Mouse (Mus musculus) spleen, embryonic (tissue): ENCODE measurements around the gene Plekhg3.

Experiments
- CTCF ChIA-PET: fragments of 350-600 bp; sonication (Branson Sonifier 250); formaldehyde crosslinking; loops from one replicate; lab custom pipeline; 2022; lab: Charles Lee

Plekhg3 gene

DNA sequence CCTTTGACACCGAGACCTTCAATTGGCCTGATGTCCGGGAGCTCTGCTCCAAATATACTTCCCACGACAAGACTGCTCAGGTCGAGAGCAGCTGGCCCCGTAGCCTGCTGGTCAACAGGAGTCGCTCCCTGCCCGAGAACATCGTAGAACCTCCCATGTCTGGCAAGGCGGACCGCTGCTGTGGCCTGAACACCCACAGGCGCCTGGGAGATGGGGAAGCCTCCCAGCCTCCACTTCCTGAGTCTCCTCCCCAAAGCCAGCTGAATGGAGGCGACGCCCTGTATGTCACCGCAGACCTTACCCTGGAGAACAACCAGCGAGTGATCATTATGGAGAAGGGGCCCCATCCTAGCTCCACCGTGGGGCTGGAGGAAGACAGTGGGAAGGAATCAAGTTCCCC is 47.2 kb downstream of the Plekhg3 start:
- CTCF ChIA-PET: no interaction called here

DNA sequence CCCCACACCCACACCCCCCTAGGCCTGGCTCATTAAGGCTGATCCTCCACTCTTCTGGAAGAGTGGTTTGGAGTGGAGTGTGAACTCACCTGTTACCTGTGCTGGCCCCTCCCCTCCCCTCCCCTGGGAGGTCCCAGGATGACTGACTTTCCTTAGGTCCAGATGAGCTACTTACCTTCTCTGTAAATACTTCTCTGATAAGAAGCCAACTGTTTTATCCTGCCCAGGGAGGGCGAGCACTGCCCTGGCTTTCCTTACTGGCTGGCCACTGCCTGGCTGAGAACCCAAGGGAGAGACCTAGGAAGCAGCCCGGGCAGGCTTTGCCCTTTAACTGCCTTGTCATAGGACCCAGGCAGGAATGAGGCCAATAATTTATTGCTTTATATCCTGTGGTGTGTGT is 47.8 kb downstream of the Plekhg3 start:
- CTCF ChIA-PET: no interaction called here

DNA sequence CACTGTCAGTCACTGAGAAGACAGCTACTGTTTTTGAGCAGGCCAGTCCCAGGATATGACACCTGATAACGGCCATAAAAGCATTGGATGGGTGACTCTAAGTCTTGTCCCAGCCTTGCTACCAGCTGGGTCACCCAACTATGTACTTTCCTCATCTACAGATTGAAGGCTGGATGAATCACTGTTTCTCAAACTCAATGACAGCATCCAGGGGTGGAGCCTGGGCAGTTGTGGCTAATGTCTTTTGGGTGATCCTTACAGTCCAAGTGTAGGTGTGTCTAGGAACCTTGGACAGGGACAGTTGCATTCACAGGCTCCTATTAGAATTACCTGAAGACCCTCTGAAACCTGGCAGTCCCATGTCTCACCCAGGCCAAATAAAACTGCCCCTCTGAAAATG is 49.1 kb downstream of the Plekhg3 start:
- CTCF ChIA-PET: interaction anchor here (0.5 kb wide), 1 partner anchor 229 kb away, joined by 19 read pairs; no protein-coding TSS in a partner anchor

DNA sequence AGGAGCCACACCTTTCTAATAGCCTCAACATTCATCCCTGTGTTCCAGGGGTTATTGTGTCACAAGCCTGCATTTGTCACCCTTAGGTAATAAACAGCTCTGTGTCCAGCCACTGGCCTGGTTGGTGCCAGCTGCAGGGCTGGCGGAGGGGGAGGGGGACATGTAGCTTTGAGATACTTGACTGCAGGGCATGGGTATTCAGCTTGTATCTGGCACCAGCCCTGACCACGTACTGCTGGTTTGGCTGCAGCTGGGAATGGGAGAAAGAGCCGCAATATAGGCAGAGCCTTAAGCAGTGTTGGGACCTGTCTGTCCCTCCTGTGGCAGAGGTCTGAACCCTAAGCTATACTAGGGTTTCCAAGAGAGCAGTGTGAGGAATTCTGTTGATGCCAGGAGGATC is 51.4 kb downstream of the Plekhg3 start:
- CTCF ChIA-PET: no interaction called here

DNA sequence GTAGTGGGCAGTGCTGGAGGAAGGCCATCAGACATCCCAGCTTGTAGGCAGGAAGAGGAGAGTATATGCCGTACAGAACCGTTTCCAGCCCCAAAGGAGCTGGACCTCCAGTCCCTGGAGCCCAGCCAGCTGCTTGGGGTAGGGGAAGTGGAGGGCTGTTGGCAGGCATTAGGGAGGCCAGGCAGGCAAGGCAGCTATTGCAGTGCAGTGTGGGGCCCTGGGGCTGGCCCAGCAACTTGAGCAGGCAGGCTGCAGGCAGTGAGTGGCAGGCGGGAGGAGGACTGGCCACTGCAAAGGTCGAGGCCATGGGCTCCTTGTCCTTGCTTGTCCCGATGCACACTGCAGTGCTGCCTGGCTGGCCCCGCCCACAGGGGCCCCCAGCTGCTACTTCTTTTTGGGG is 52.1 kb downstream of the Plekhg3 start:
- CTCF ChIA-PET: interaction anchor here (0.5 to 0.6 kb wide), 2 partner anchors 87 to 338 kb away, joined by 3 to 13 read pairs; no protein-coding TSS in a partner anchor

DNA sequence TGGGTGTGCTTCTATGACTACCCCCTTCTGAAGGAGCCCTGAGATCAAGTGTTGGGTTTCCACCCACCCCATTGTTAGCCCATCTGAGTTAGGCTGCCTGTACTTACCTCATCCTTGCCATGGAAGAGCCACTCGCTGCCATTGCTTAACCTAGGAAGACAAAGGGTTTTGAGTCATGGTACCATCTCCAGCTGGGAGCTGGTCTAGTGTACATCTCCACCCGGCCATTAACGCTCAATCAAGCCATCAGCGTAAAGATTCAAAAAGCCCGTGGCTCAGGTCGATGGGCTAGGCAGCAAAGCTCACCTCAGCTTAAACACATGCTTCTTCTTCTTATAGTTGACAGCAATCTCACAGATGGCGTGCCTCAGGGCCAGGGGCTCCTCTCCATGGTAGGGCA is 52.8 kb downstream of the Plekhg3 start:
- CTCF ChIA-PET: interaction anchor here (1.0 kb wide), 1 partner anchor 13 kb away, joined by 3 read pairs; no protein-coding TSS in a partner anchor

DNA sequence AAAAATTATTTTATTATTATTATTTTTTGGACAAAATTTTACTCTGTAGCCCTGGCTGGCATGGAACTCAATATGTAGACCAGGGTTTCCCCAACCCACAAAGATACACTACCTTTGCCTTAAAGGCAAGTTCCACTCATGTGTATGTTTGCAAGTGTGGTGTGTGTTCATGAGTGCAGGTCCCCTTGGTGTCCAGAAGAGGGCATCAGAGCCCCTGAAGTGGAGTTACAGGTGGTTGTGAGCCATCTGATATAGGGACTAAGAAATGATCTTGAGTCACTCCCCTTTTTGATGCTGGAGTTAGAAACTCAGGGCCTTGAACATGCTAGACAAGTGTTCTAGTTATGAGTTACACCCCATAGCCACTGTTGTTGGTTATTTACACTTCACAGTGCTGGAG is 54.3 kb downstream of the Plekhg3 start:
- CTCF ChIA-PET: no interaction called here

DNA sequence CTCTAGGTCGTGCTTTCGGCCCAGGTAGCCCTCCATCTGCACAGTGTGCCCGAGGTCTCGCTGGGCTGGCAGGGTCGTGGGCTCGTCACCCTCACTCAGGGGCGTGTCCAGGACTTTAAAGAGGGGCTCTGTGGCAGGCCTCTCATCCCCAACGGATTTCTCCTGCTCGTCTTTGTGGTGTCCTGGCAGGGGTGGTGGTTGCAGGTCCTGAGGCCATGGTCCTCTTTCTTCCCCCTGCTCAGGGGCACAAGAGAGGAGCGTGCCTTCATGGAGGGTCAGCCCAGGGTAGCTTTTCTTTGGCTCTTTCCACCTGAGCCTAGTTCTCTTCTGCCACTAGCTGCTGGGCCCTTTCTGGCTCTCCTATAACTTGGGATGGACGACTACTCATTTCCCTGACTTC is 56.7 kb downstream of the Plekhg3 start:
- CTCF ChIA-PET: no interaction called here

DNA sequence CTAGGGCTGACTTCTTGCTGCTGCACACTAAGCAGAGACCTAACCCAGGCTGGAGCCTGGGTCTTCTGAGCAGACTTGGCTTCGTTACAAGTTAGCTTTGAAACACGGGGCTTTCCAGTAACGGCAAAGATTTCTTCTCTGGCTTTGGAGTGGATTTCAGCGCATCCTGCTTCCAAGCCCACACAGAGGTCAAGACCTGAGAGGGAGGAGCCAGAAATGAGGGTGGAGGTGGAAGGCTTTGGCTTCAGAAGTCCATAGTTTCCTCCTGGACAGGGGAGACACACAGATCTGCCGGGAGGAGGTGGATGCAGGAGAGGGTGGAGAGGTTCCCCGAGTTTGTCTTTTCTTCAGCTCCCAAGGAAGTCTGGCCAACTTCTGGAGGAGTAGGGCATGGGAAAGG is 58.8 kb downstream of the Plekhg3 start:
- CTCF ChIA-PET: no interaction called here

DNA sequence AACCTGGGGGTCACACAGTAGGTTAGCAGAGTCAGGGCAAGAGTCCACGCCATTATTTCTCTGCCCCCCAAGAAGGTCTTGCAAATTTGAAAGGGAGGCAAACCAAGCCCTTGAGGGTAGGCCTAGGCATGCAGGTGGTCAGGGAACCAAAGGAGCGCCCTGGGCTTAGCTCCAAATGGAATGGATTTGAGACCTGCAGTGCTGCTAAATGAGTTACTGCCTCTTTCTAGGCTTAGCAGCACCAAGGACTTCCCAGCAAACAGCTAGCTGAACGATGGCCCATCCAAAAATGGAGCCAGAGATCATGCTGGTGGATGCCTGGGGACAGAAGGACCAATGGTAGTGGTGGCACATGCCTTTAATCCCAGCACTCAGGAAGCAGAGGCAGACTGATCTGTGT is 60.3 kb downstream of the Plekhg3 start:
- CTCF ChIA-PET: no interaction called here

DNA sequence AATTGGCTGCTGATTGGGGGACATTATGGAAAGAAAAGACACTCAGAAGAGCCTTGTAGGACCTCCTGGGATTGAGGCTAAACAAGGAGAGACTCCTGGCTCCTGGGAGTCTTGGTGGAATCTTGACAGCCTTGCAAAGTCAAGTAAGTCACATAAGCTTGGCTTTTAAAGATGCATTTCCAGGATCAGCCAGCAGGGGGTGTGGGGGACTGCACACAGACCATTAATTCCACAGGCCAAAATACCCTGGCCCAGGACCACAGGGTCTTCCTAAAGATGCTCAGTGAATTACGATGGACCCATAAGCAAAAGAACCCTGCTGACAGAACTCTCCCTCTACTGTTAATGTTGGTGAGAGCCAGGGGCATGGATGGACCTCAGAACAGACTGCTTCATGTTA is 61.5 kb downstream of the Plekhg3 start:
- CTCF ChIA-PET: no interaction called here

DNA sequence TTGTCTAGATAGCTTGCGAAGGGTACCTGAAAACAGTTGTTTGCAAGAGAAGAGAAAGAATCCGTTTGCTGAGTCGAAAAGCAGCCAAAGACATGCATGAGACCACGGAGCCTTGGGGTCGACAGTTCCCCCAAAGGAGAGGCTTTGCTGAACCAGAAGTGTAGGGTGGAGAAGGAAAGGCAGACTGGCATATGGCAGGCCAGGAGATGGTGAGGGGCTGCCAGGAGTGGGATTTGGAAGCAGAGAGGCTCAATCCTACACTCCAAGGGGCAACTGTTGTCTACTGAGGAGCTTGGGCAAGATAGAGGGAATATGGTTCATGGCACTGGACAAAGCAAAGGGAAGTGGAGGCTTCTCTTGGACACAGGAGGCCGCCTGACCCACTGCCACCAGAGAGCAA is 62.6 kb downstream of the Plekhg3 start:
- CTCF ChIA-PET: no interaction called here

DNA sequence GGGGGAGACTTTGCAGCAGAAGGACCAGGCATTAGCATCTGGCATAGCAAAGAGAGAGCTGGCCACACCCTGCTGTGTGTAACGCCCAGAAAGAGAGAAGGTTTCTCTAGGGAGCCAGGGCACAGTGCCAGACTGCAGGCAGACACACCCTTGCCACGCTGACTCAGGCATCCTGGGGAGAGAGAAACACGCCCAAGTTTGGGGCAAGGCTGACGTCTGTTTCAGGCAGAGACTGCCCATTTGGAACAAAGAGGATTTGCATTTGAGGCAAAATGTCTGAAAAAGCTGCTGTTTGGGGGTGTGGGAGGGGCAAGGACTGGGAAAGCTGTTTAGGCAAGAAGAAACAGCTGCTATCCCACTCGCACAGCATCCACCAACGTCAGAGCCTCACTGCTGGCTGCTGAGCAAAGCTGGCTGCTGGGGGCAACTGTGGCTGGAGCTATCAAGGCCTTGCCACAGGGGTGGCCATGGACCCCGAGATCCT is 63.2 kb downstream of the Plekhg3 start:
- CTCF ChIA-PET: interaction anchor here (0.5 kb wide), 1 partner anchor 239 kb away, joined by 3 read pairs; no protein-coding TSS in a partner anchor

DNA sequence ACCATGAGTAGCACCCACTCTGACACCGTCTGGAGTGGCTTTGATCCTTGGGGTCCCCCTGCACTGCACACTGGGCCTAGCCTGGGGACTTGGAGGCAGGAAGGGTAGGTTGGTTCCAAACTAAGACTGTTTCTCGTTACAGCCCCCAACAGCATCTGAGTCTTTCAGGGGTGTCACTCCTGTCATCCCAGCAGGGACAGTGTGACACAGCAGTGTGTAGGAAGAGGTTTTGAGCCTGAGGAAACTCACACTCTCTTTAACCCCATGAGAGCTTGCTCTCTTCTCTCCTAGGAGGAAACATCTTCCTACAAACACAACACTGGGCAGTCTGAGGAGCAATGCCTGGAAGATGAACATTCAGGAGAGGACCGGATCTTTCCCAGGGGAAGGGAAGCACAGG is 63.9 kb downstream of the Plekhg3 start:
- CTCF ChIA-PET: no interaction called here

DNA sequence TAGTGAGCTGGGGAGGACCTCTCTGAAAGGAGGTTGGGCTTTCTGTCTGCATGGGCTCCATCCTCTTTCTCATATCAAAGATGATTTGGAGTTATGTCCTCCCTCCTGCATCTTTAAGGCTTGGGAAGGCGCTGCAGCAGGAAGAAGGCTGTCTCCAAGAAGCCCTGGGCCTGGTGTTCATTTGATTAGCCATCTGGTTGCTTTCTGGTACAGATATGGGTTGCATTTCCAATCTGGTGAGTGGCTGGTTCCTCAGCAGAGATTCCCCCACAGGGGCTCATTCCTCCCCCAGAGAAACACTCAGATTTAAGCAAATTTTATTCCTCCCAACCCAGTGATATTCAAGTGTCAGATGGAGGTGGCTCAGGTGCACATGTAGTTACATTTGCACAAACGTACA is 65.1 kb downstream of the Plekhg3 start:
- CTCF ChIA-PET: interaction anchor here (0.6 to 0.9 kb wide), 5 partner anchors 12 to 487 kb away, joined by 3 to 4 read pairs (median 4); no protein-coding TSS in a partner anchor

DNA sequence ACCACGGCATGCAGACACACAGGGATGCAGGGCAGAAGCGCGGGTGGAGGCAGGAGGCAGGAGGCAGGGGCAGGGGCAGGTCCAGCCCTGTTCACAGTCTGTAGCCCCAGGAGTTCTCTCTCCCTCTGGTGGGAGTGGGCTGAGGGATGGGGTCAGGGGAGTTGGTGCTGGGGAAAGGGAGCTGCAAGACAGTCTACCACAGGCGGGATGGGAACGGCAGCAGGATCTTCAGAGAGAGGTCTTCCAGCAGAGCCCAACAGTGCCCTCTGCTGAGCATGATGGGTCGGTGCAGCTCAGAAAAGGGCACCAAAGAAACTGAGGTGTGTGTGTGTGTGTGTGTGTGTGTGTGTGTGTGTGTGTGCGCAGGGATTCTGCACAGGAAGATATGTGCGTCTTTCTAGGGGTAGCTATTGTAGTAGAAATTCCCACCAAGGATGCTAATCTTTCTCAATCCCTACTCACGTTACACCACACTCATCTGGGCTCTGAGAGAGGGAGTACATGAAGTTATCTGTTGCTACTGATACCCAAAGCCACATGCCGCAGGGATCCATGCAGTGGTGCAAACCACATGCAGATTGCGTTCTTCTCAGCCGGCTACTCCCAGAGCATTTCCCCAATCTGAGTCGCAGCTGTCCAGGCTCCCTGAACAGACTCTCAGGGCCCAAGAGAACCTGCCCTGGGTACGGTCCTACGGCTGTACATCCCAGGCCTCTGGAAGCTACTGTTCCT is 65.8 kb downstream of the Plekhg3 start:
- CTCF ChIA-PET: interaction anchor here (0.6 to 1.3 kb wide), 7 partner anchors 12 to 488 kb away, joined by 3 to 5 read pairs (median 4); no protein-coding TSS in a partner anchor

DNA sequence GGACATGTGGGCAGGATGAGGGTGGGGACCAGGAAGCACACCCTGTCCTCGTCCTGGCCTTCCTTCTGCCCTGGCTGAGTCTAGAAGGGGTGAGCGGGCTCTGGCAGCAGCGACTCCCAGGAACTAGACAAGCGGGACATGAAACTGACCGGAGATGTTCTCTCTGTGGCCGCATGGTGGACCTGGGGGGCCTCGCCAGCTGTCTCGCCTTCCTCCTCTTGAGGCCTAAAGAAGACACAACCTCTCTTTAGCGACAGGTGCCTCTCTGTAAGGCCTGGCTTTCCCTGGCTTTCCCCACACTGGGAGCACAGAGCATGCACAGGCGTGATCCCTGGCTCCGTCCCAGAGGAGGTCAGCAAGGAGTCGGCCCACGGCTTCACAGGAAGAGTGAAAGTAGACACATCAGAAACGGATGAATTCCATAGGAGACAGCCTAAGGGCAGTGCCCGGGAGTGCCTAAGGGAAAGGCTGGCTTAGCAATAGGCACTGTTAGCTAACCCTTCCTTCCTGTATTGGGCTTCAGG is 66.9 kb downstream of the Plekhg3 start:
- CTCF ChIA-PET: interaction anchor here (1.3 kb wide), 1 partner anchor 71 kb away, joined by 5 read pairs; no protein-coding TSS in a partner anchor

DNA sequence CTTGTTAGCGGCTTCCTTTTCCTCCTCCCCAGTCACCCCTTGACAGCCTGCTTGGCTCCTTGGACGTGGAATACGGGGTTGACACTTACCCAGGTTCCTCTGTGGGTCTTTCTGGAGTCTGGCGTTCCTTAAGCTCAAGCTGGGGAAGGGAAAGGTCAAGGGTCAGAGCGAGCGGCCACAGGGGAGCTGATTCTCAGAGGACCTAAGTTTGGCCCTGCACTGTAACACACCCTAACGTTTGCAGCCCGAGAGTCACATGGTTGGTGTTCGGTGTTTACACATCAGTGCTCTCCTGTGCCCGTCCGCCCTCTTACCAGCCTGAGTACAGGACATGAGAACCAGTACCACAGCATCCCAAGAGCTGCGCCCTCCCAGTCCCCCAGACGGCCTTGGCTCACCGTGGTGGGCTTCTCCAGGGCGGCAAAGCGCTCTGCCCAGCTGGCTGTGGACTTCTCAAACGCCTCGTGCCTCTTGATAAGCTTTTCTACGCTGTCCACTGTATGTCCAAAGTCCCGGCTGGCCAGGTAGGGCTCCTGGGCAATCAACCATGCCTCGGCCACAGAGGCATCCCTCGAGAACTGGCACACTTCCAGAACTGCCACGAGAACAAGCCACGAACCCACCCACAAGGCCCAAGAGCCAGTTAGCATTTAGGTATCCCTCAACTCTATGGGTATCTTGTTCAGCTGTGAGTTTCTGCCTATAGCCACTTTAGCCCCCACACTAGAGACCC is 67.7 kb downstream of the Plekhg3 start:
- CTCF ChIA-PET: no interaction called here

DNA sequence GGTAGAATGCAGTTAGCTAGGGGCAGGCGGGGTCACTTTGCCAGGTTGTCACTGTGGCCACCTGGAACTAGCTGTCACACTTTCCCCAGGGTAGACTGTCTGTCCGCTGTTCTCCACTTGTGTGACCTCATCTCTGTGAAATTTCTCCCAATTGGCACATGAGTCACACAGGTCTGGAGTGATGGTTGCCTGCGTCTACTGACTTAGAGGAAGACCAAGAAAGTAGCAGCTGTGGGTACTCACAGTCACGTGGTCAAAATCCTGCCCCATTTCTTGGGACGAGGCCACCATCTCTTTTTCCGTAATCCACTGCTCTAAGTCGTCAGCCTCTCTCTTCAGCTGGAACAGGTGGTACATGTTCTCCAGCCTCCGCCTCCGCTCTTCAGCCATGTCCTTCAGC is 73.1 kb downstream of the Plekhg3 start:
- CTCF ChIA-PET: no interaction called here

DNA sequence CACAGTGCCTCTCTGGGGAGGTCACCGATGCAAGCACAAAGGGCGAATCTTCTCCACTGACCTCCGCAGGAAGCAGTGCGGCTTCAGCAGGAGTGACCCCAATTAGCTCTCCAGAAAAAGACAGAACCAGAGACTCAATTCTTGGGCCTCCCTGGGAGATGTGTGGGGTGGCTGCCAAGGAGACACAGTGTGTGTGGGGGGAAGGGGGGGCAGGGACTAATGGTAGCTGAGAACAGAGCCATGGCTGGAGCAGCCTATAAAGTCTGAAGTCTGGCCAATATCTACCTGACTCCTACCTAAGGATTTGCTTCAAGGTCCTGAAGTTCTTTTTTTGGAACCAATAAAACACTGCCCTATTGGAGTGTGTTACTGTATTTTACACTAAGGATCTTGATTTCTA is 73.9 kb downstream of the Plekhg3 start:
- CTCF ChIA-PET: no interaction called here

DNA sequence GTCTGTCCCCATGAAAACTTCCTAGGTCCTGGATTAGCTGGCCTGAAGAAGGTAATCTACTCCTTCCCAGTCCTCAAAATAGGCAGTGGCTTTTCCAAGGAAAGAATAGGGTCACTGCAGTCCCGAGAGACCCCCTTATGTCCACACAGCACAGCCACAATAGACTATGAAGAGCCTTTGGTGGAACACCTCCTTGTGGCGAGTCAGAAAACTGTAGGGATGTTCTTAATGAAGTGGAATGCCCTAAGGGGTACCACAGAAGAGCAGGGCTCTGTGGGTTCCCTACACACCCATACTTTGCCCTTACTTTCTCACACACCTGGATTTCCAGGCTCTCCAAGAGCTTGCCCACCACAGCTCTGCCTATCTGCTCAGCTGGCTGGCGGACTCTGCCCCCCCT is 75.1 kb downstream of the Plekhg3 start:
- CTCF ChIA-PET: no interaction called here

DNA sequence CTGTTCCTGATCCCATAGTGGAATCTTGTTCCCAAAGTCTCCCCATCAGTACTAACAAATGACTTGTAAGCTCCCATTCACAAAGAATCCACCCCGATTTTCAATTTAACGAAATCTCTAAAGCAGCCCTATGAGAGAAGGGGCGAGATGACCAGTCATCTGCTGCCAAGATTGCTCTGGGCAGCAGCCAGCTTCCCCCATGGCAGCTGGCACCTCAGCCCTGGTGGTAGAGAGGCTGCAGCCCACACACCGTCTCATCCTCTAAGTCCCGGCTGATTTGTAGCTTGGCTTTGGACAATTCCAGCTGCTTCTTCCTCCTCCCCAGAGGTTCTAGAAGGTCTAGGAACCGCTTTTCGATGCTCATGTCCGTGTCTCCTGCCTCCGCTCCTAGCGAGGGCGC is 77.5 kb downstream of the Plekhg3 start:
- CTCF ChIA-PET: no interaction called here
